Mouse (Mus musculus) liver, embryonic 14.5 days (tissue): ENCODE measurements around the gene Znrf3. TPM values are rescaled to one million over a fixed set of nuclear protein-coding genes. Genes with fewer than 3 reads are reported as not detected.

Experiments
- ATAC-seq: fragments of 200-750 bp; cut with Nextera tagmentation; 2 replicates; pipeline ENCODE4 v1.8.0; 2017; ENCODE audit warnings: moderate number of reproducible peaks, mild to moderate bottlenecking, moderate library complexity; ENCODE audit not compliant: insufficient read depth
- DNase-seq, 3 experiments: peaks; one replicate each; pipeline ENCODE4 v3.0.0-alpha.2; 2012 to 2013; ENCODE audit warnings: low read depth in 3 of 3, low spot score in 3 of 3
- H3K27ac ChIP-seq: fragments of 300-500 bp; sonication (generic); 2 replicates; pipeline ENCODE4 v1.5.1; 2014; ENCODE audit warnings: moderate library complexity, mild to moderate bottlenecking, control low read depth, inconsistent platforms
- H3K27me3 ChIP-seq: fragments of 300-500 bp; sonication (generic); 2 replicates; pipeline ENCODE4 v1.6.1; 2014; ENCODE audit warnings: mild to moderate bottlenecking, low read length, moderate library complexity; ENCODE audit not compliant: control insufficient read depth, insufficient read depth
- H3K36me3 ChIP-seq: fragments of 300-500 bp; sonication (generic); replicated peaks from 2 replicates; pipeline ENCODE4 v1.6.1; 2014; ENCODE audit warnings: low read depth; ENCODE audit not compliant: control insufficient read depth, insufficient read depth
- H3K4me1 ChIP-seq, 2 experiments: fragments of 200-500 bp in 1 of 2; fragments of 300-500 bp in 1 of 2; sonication (generic) in 1 of 2; replicated peaks; 2 replicates each; pipeline ENCODE4 v1.6.1; 2012 to 2014; ENCODE audit warnings: antibody characterized with exemption in 1 of 2, inconsistent platforms in 1 of 2, low read length in 1 of 2; ENCODE audit not compliant: control insufficient read depth in 2 of 2, insufficient read depth in 2 of 2
- H3K4me2 ChIP-seq: fragments of 300-500 bp; sonication (generic); 2 replicates; pipeline ENCODE4 v1.6.1; 2014; ENCODE audit warnings: low read depth, mild to moderate bottlenecking, control low read depth, moderate library complexity
- H3K4me3 ChIP-seq, 2 experiments: fragments of 200-500 bp in 1 of 2; fragments of 300-500 bp in 1 of 2; sonication (generic) in 1 of 2; 2 replicates each; pipeline ENCODE4 v1.5.1; 2012 to 2014; ENCODE audit warnings: low read depth in 2 of 2, low read length in 2 of 2, mild to moderate bottlenecking in 2 of 2, control low read depth in 1 of 2, inconsistent platforms in 1 of 2, moderate library complexity in 1 of 2; ENCODE audit not compliant: insufficient read depth in 1 of 2
- H3K9ac ChIP-seq: fragments of 300-500 bp; sonication (generic); replicated peaks from 2 replicates; pipeline ENCODE4 v1.6.1; 2014; ENCODE audit warnings: mild to moderate bottlenecking, control low read depth, moderate library complexity
- H3K9me3 ChIP-seq: fragments of 300-500 bp; sonication (generic); 2 replicates; pipeline ENCODE4 v1.6.1; 2016; ENCODE audit warnings: low read length, mixed read lengths; ENCODE audit not compliant: control insufficient read depth
- CTCF ChIP-seq: IDR thresholded peaks from 2 replicates; pipeline ENCODE4 v1.5.1; 2016; ENCODE audit warnings: antibody characterized with exemption, low read depth, control low read depth
- EP300 ChIP-seq: IDR thresholded peaks from 2 replicates; pipeline ENCODE4 v1.6.1; 2016; ENCODE audit warnings: antibody characterized with exemption, low read depth
- WGBS: fragments of 180-500 bp; shearing (Covaris S2); extraction: QIAGEN DNeasy Blood & Tissue Kit; methylation state at CpG from one replicate; pipeline ENCODE4 v1.1.7; 2014; ENCODE audit not compliant: insufficient replicate concordance; 5-methylcytosine and 5-hydroxymethylcytosine counted together
- polyA plus RNA-seq, 2 experiments: library from polyadenylated mRNA; depleted of rRNA in 1 of 2; stranded (reverse) in 1 of 2; unstranded in 1 of 2; fragments of >200 nt; fragmentation: Nextera tagmentation in 1 of 2; extraction: Ambion mirVana in 1 of 2; gene quantifications; 2 replicates each; pipeline versions ENCODE4 v1.2.1 to v1.2.3; 2012 to 2014

Gene Znrf3
- polyA plus RNA-seq, 2 experiments = 1.4 to 2.4 TPM

- 2% methylated on average over 63 of the region's 80 CpGs for WGBS
- H3K4me2 ChIP-seq = peak within 1 kb of the TSS; percentile 75
- peak; percentile 99 for ATAC-seq
- peak within 1 kb of the TSS; percentile 59 for H3K9ac ChIP-seq
- H3K27me3 ChIP-seq = peaks cover 25% of the 10 kb centered on the region
- no peak within 1 kb of the TSS for H3K27ac ChIP-seq
- H3K9me3 ChIP-seq = no peaks in the 10 kb centered on the region
- H3K4me3 ChIP-seq = peak within 1 kb of the TSS; percentile 71 to 73
- no peaks in the 10 kb centered on the region for H3K36me3 ChIP-seq
- DNase-seq = peak; percentile 73 to 79 (median 73)
- TF ChIP-seq EP300 = no peak
- no peak for TF ChIP-seq CTCF
- H3K4me1 ChIP-seq = peaks cover 2 to 7% of the 10 kb centered on the region in 2 experiments; a peak in 2 of 4 replicates
These were observed 182.9 kb downstream of the Znrf3 start, which contains the start of gene Kremen1 for GRCm38 (mm10) chr11:5261508-5262392. Gene Kremen1, minus strand, starts transcription at chr11:5261558.

GRCm38 (mm10) chr11:5260942-5261459, 183.6 kb downstream of the Znrf3 start:
- Histone ChIP-seq H3K9me3 (no peaks in the 10 kb centered on the region), H3K36me3 (no peaks in the 10 kb centered on the region), H3K4me2 (peak overlapping the region; percentile 75), H3K4me1 (peaks cover 2 to 7% of the 10 kb centered on the region in 2 experiments; a peak in 2 of 4 replicates), H3K27ac (no peak overlapping the region), H3K27me3 (peaks cover 25% of the 10 kb centered on the region), H3K4me3 (peak overlapping the region; percentile 62 to 73), H3K9ac (peak overlapping the region; percentile 59)
- 2% methylated on average over 39 of the region's 42 CpGs for WGBS
- DNase-seq = peak in 1 of 3 experiments; percentile 7
- peak; percentile 29; the same call in 1 of the 2 replicates for ATAC-seq
- TF ChIP-seq EP300 (no peak), CTCF (no peak)

- Histone ChIP-seq H3K4me1 (peaks cover 2 to 7% of the 10 kb centered on the region in 2 experiments; a peak in 2 of 4 replicates), H3K36me3 (no peaks in the 10 kb centered on the region), H3K9me3 (no peaks in the 10 kb centered on the region), H3K4me3 (0 out of 4 replicates have a peak overlapping the region, but pooled peaks of 1 of the 2 experiments have one; percentile 73), H3K27me3 (peaks cover 25% of the 10 kb centered on the region), H3K4me2 (peak overlapping the region; percentile 75; the same call in 1 of the 2 replicates), H3K27ac (no peak overlapping the region), H3K9ac (no peak overlapping the region)
- 56% methylated on average over 10 of the region's 10 CpGs for WGBS
- no peak for ATAC-seq
- DNase-seq = no peak
- TF ChIP-seq CTCF (no peak), EP300 (no peak)
These were observed 184.6 kb downstream of the Znrf3 start for GRCm38 (mm10) chr11:5259944-5260598.

- 78% methylated on average over 6 of the region's 6 CpGs for WGBS
These were observed 186.6 kb downstream of the Znrf3 start for GRCm38 (mm10) chr11:5258036-5258435.

More at GRCm38 (mm10) chr11:5258036-5258435, 186.6 kb downstream of the Znrf3 start:
- Histone ChIP-seq H3K27me3 (peaks cover 25% of the 10 kb centered on the region), H3K9ac (no peak overlapping the region), H3K4me3 (no peak overlapping the region), H3K9me3 (no peaks in the 10 kb centered on the region), H3K36me3 (no peaks in the 10 kb centered on the region), H3K27ac (no peak overlapping the region), H3K4me1 (peaks cover 2 to 12% of the 10 kb centered on the region in 2 experiments; a peak in 3 of 4 replicates), H3K4me2 (no peak overlapping the region)
- ATAC-seq (no peak), DNase-seq (no peak)
- TF ChIP-seq EP300 (no peak), CTCF (no peak)
